Mouse (Mus musculus): ENCODE data around the gene Mepce. TPM values are rescaled to one million over a fixed set of nuclear protein-coding genes. Genes with fewer than 3 reads are reported as not detected.

Gene Mepce
- polyA plus RNA-seq, 1 experiment, result 41.9 TPM

DNA sequence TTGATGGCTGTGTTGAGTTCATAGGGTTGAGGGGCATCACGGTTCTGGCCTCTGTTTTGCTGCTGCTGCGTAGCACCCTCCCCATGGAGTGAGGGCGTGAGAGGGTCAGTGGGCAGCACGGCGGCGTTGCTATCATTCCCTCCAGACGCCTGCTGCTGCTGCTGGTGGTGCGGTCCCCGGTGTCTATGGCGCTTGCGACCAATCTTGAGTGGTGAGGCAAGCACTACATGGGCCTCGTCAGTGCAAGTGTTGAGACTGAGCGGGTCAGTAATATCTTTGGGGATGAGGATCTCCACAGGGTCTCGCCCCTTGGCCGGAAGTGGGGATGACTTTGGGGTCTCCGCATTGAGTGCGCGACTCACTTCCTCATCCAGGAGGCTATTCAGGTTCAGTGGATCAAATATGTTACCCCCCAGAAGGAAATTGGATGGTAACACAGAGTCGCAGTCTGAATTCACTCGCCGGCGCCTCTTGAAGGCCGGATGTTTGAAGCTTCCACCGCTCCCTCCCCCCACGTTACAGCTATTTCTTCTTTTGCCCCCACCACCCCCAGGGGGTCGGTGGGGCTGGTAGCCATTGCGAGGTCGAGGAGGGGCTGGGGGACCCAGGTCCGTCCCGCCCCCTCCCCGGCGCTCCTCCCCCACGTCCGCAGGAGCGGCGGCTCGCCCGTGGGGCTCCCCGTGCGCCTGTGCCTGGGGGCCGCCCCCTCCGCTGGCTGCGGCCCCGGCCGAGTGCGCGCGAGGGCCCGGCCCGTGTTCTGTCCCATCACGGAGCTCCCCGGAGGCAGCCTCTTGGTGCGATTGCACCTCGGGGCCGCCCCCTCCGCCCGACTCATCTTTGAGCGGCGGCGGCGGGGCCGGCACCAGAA, 2.1 kb downstream of the Mepce start:
- peak in 1 of 2 experiments; percentile 68 for DNase-seq
- Histone ChIP-seq H3K27me3 (ENCODE audit: control insufficient read depth, insufficient read depth, low read length) (no peaks in the 10 kb centered on the region), H3K4me1 (ENCODE audit: control insufficient read depth, insufficient read depth, low read length) (peaks cover 16% of the 10 kb centered on the region), H3K4me3 (replicated peaks; ENCODE audit: insufficient read depth, low read depth, low read length) (peak overlapping the region; percentile 92), H3K27ac (ENCODE audit: insufficient read depth, low read length) (peak overlapping the region; percentile 97)
- 1% methylated on average over 49 of the region's 62 CpGs for WGBS
- TF ChIP-seq POLR2A (IDR thresholded peaks at IDR 0.05; ENCODE audit: borderline replicate concordance, insufficient read depth, low read length), result no peak
- TF ChIP-seq CTCF (IDR thresholded peaks at IDR 0.05; ENCODE audit: borderline replicate concordance, insufficient read depth, low read depth, low read length), result no peak

DNA sequence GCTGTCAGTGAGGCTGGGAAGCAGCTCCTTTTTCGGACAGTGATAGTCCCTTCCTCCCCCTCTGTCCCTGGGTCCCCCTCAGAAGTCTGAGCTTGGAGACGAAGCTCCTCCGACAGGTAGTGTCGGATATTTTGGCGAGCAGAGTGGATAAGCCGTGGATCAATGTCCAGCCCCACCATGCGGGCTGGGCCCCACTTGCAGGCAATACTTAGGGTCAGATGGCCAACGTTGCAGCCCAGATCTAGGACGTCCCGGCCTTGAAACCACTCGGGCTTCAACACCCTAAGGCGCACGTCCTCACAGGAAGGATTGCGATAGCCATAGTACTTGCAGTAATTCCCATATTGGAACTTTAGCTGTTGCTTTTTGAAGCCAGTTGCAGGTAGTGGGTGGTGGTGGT, 2.9 kb downstream of the Mepce start:
- peaks cover 16% of the 10 kb centered on the region for H3K4me1 ChIP-seq (ENCODE audit: control insufficient read depth, insufficient read depth, low read length)
- H3K27ac ChIP-seq (ENCODE audit: insufficient read depth, low read length), result no peak overlapping the region
- H3K27me3 ChIP-seq (ENCODE audit: control insufficient read depth, insufficient read depth, low read length), result no peaks in the 10 kb centered on the region
- peak overlapping the region; percentile 92 for H3K4me3 ChIP-seq (replicated peaks; ENCODE audit: insufficient read depth, low read depth, low read length)
- DNase-seq, result peak; percentile 31 to 32
- TF ChIP-seq POLR2A (IDR thresholded peaks at IDR 0.05; ENCODE audit: borderline replicate concordance, insufficient read depth, low read length) (no peak), CTCF (IDR thresholded peaks at IDR 0.05; ENCODE audit: borderline replicate concordance, insufficient read depth, low read depth, low read length) (no peak)
- 51% methylated on average over 14 of the region's 14 CpGs for WGBS

- H3K27ac ChIP-seq (ENCODE audit: insufficient read depth, low read length), result no peak overlapping the region
- peak overlapping the region; percentile 92 for H3K4me3 ChIP-seq (replicated peaks; ENCODE audit: insufficient read depth, low read depth, low read length)
- peaks cover 16% of the 10 kb centered on the region for H3K4me1 ChIP-seq (ENCODE audit: control insufficient read depth, insufficient read depth, low read length)
- 31% methylated on average over 9 of the region's 9 CpGs for WGBS
- no peaks in the 10 kb centered on the region for H3K27me3 ChIP-seq (ENCODE audit: control insufficient read depth, insufficient read depth, low read length)
- DNase-seq, result peak in 1 of 2 experiments; percentile 20
- TF ChIP-seq POLR2A (IDR thresholded peaks at IDR 0.05; ENCODE audit: borderline replicate concordance, insufficient read depth, low read length) (no peak), CTCF (IDR thresholded peaks at IDR 0.05; ENCODE audit: borderline replicate concordance, insufficient read depth, low read depth, low read length) (no peak)
Observed at GRCm38 (mm10) chr5:137783901-137784540, 3.4 kb downstream of the Mepce start.

DNA sequence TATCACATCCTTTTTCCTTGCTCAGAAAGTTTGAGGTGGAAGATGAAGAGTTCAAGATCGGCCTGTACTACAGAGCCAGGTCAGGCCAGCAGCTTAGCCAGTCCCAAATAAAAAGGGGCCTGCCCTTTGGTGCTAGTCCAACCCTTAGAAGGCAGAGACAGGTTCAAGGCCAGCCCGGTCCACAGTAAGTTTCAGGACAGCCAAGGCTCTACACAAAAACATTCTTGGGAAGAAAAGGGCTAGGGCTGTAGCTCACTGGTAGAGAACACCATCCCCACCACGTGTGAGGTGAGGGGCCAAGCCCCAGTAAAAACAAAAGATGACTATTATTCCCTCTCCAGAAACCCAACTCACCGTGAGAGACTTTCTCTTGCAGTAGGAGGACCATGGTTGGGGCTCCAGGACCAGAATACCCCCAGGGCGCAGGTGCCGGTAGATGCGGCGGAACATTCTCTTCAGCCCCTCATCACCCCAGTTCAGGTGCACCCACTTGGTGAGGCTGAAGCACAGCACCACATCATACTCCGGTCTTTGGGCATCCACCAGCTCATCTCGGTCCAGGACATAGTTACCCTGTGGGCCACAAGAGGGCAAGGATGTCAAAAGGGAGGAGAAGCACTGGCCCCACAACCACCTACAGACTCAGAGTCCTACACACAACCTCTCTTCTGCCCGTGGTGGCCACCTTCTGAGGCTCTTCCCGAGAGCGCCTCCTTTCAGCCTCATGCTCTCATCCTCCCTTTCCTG, 4.5 kb downstream of the Mepce start:
- H3K27me3 ChIP-seq (ENCODE audit: control insufficient read depth, insufficient read depth, low read length), result no peaks in the 10 kb centered on the region
- peak in 1 of 2 experiments; percentile 17 for DNase-seq
- H3K4me1 ChIP-seq (ENCODE audit: control insufficient read depth, insufficient read depth, low read length), result peaks cover 16% of the 10 kb centered on the region
- H3K4me3 ChIP-seq (replicated peaks; ENCODE audit: insufficient read depth, low read depth, low read length), result no peak overlapping the region
- no peak overlapping the region for H3K27ac ChIP-seq (ENCODE audit: insufficient read depth, low read length)
- TF ChIP-seq CTCF (IDR thresholded peaks at IDR 0.05; ENCODE audit: borderline replicate concordance, insufficient read depth, low read depth, low read length) (no peak), POLR2A (IDR thresholded peaks at IDR 0.05; ENCODE audit: borderline replicate concordance, insufficient read depth, low read length) (no peak)
- 68% methylated on average over 13 of the region's 13 CpGs for WGBS

DNA sequence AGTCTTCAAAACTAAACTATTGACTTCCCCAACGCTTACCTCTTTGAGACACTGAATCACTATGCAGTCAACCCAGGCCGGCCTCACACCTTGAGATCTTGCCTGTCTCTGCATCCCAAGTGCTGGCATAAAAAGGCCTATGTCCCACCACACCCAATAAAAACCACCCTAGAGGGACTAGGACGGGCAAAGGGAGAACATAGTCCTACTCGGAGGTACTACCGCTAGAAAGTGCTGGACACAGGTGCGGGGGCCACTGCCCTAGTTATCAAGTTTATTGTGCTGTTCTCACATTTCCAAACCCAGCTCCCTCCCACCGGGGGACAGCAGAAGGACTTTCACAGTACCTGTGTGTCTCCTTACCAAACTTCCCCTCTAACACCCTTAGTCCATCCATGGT, 5.8 kb downstream of the Mepce start:
- no peak for DNase-seq
- no peaks in the 10 kb centered on the region for H3K27me3 ChIP-seq (ENCODE audit: control insufficient read depth, insufficient read depth, low read length)
- peaks cover 16% of the 10 kb centered on the region for H3K4me1 ChIP-seq (ENCODE audit: control insufficient read depth, insufficient read depth, low read length)
- TF ChIP-seq CTCF (IDR thresholded peaks at IDR 0.05; ENCODE audit: borderline replicate concordance, insufficient read depth, low read depth, low read length), result no peak
- no peak for TF ChIP-seq POLR2A (IDR thresholded peaks at IDR 0.05; ENCODE audit: borderline replicate concordance, insufficient read depth, low read length)
- no peak overlapping the region for H3K4me3 ChIP-seq (replicated peaks; ENCODE audit: insufficient read depth, low read depth, low read length)
- no peak overlapping the region for H3K27ac ChIP-seq (ENCODE audit: insufficient read depth, low read length)
- 88% methylated on average over 7 of the region's 7 CpGs for WGBS

GRCm38 (mm10) chr5:137779053-137779933, 8.2 kb downstream of the Mepce start:
- no peaks in the 10 kb centered on the region for H3K27me3 ChIP-seq (ENCODE audit: control insufficient read depth, insufficient read depth, low read length)
- H3K27ac ChIP-seq (ENCODE audit: insufficient read depth, low read length), result peak overlapping the region; percentile 16
- TF ChIP-seq CTCF (IDR thresholded peaks at IDR 0.05; ENCODE audit: borderline replicate concordance, insufficient read depth, low read depth, low read length), result no peak
- TF ChIP-seq POLR2A (IDR thresholded peaks at IDR 0.05; ENCODE audit: borderline replicate concordance, insufficient read depth, low read length), result no peak
- peaks cover 7% of the 10 kb centered on the region for H3K4me1 ChIP-seq (ENCODE audit: control insufficient read depth, insufficient read depth, low read length)
- under 1% methylated on average over 81 of the region's 83 CpGs for WGBS
- peak overlapping the region; percentile 77 for H3K4me3 ChIP-seq (replicated peaks; ENCODE audit: insufficient read depth, low read depth, low read length)
- DNase-seq, result peak; percentile 46 to 48

DNA sequence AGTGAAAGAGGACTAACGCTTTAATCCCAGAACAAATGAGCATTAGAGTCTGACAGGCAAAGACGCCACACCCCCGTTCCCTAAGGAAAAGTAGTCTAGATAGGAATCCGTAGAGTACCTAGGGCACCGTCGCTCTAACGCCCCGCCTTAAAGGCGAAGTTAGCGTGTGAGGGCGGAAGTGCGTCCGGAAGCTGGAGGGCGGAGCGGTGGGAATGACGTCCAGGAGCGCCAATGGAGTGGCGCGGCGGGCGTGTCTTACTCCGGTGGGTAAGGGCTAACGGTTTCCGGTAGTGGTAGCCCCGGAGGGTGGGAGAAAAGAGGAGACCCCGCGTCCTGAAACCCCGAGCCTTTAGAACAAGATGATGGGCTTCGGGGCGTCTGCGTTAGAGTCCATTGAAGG, 8.8 kb downstream of the Mepce start, which contains the start of gene Ppp1r35:
Gene Ppp1r35 (plus strand): TSS at position 215 of the 400 bp plus-strand sequence.
- DNase-seq, result peak; percentile 97 to 98
- Histone ChIP-seq H3K4me3 (replicated peaks; ENCODE audit: insufficient read depth, low read depth, low read length) (peak within 1 kb of the TSS; percentile 77), H3K27ac (ENCODE audit: insufficient read depth, low read length) (peak within 1 kb of the TSS; percentile 16), H3K27me3 (ENCODE audit: control insufficient read depth, insufficient read depth, low read length) (no peaks in the 10 kb centered on the region), H3K4me1 (ENCODE audit: control insufficient read depth, insufficient read depth, low read length) (peaks cover 3% of the 10 kb centered on the region; the same call in 1 of the 2 replicates)
- under 1% methylated on average over 31 of the region's 31 CpGs for WGBS
- TF ChIP-seq POLR2A (IDR thresholded peaks at IDR 0.05; ENCODE audit: borderline replicate concordance, insufficient read depth, low read length), result peak; percentile 41; the same call in 1 of the 2 replicates
- TF ChIP-seq CTCF (IDR thresholded peaks at IDR 0.05; ENCODE audit: borderline replicate concordance, insufficient read depth, low read depth, low read length), result no peak

Data from cerebellum, adult 2 months (tissue).